Mouse (Mus musculus) erythroblast, embryonic 14.5 days (primary cell): ENCODE results near the gene Arnt. TPM values are rescaled to one million over a fixed set of nuclear protein-coding genes. Genes with fewer than 3 reads are reported as not detected.

Experiments used
- H3K27me3 ChIP-seq: 2 replicates; pipeline ENCODE4 v1.6.1; 2012; ENCODE audit warnings: inconsistent platforms; ENCODE audit not compliant: control insufficient read depth
- H3K36me3 ChIP-seq: 2 replicates; pipeline ENCODE4 v1.6.1; 2012; ENCODE audit warnings: mild to moderate bottlenecking, inconsistent platforms; ENCODE audit not compliant: control insufficient read depth
- H3K4me1 ChIP-seq: 2 replicates; pipeline ENCODE4 v1.6.1; 2012; ENCODE audit warnings: inconsistent platforms; ENCODE audit not compliant: control insufficient read depth
- H3K4me3 ChIP-seq: replicated peaks from 2 replicates; pipeline ENCODE3; 2012; ENCODE audit warnings: moderate library complexity, mild to moderate bottlenecking, inconsistent platforms
- H3K9me3 ChIP-seq: 2 replicates; pipeline ENCODE4 v1.6.1; 2012; ENCODE audit warnings: low read length, inconsistent platforms, mixed read lengths; ENCODE audit not compliant: control insufficient read depth
- GATA1 ChIP-seq: IDR thresholded peaks from 2 replicates; pipeline ENCODE4 v1.6.1; 2012; ENCODE audit warnings: low read length, inconsistent platforms, mixed read lengths
- TAL1 ChIP-seq: IDR thresholded peaks from 3 replicates; pipeline ENCODE4 v1.6.1; 2012; ENCODE audit warnings: low read length, inconsistent platforms, mixed read lengths
- polyA plus RNA-seq: library from polyadenylated mRNA; stranded (reverse); fragments of >175 nt; gene quantifications from 2 replicates; pipeline ENCODE4 v1.2.3, GENCODE M21; 2012

The Arnt gene
- polyA plus RNA-seq, 1 experiment = 2.0 TPM

DNA sequence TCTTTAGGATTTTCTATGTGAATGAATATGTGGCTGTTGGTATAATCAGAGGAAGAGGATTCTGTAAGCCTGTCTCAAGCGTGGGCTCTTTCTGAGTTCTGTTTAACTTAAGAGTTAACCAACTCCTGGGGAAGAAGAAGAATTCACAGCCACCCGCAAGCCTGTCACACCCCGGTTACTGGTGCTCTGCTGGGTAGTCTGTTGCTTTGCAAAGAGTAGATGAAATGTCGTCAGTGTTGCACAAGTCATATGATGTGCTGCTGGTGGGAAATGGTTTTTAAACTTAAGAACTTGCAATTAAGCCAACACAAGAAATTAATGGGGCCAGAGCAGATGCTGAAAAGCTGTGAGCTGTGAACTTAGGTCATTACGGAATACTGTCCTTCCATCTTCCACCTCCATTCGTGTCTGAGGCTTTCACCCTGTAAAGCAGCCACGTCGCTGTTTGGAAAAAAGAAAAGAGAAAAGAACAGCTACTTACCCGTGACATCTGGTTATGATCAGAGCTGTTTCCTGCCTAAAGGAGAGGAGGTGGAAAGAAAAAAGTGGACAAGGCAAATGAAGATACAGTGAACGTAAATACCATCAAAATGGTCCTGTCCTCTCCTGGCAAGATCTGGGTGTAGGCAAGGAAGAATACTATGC, 65.4 kb downstream of the Arnt start:
- H3K36me3 ChIP-seq = peaks cover 27% of the 10 kb centered on the region
- H3K9me3 ChIP-seq = no peaks in the 10 kb centered on the region
- peaks cover 4% of the 10 kb centered on the region; the same call in 1 of the 2 replicates for H3K4me1 ChIP-seq
- H3K4me3 ChIP-seq = no peak overlapping the region
- TF ChIP-seq TAL1 (no peak), GATA1 (no peak)
- peaks cover 5% of the 10 kb centered on the region for H3K27me3 ChIP-seq

DNA sequence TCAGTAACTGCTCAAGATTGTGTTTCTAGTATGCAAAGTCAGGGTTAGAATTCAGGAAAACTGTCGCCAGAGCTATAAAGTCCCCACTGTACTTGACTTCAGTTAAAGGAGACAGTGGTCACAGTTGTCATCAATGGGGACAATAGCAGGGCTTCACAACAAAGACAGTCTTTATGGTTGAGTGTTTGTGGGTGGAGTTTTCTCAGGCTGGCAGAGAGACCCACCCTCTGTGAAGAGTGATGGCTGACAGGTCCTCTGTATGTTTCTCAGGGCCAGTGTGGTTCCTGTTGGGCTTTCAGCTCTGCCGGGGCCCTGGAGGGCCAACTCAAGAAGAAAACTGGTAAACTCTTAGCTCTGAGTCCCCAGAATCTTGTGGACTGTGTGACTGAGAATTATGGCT, 68.1 kb downstream of the Arnt start:
- H3K9me3 ChIP-seq = no peaks in the 10 kb centered on the region
- peaks cover under 1% of the 10 kb centered on the region; the same call in 1 of the 2 replicates for H3K36me3 ChIP-seq
- no peak for TF ChIP-seq GATA1
- TF ChIP-seq TAL1 = no peak
- H3K4me1 ChIP-seq = peaks cover 4% of the 10 kb centered on the region; the same call in 1 of the 2 replicates
- H3K27me3 ChIP-seq = peaks cover 5% of the 10 kb centered on the region
- no peak overlapping the region for H3K4me3 ChIP-seq

DNA sequence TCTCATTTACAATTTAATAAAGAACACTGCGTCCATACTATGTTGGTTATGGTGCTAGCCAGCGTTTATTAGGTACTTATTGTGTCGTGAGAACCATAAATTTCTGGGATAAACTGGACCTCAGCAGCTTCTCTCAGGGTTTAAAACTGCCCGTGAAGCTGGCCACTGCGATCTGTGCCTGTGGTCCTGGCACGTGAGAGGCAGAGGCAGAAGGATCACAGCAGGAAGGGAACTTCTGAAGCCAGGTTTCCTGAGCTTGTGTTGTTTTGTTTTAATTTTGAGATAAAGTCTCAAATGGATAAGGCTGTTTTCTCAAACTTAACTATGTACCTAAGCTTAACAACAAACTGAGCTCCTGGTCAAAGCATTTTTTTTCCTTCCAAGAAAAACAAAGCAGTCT, 75.2 kb downstream of the Arnt start:
- no peaks in the 10 kb centered on the region for H3K9me3 ChIP-seq
- H3K36me3 ChIP-seq = no peaks in the 10 kb centered on the region
- no peak for TF ChIP-seq TAL1
- no peak for TF ChIP-seq GATA1
- peaks cover 27% of the 10 kb centered on the region for H3K4me1 ChIP-seq
- H3K4me3 ChIP-seq = no peak overlapping the region
- no peaks in the 10 kb centered on the region for H3K27me3 ChIP-seq

DNA sequence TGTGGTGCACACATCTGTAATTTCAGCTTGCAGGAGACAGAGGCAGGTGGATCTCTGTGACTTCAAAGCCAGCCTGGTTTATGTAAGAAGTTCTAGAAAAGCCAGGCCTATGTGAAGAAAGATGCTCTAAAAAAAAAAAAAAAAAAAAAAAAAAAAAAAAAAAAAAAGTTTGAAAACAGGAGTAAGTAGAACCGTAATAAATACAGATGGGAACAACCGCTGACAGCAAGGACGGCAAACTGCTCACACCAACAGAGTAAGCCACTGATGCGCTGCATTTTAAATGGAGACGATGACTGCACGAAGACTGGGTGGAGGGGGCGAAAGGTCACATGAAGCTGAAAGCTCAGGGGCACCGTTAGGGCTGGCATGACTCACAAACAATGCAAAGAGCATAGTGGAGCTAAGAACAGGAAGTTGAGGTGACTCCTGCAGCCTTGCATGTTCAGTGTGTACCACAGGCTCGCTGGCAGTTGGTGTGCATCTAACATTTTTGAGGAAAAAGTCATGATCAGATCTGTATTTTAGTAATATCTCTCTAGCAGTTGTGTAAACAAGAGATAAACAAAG, 77.5 kb downstream of the Arnt start:
- no peak overlapping the region for H3K4me3 ChIP-seq
- peaks cover 50% of the 10 kb centered on the region for H3K4me1 ChIP-seq
- H3K9me3 ChIP-seq = no peaks in the 10 kb centered on the region

DNA sequence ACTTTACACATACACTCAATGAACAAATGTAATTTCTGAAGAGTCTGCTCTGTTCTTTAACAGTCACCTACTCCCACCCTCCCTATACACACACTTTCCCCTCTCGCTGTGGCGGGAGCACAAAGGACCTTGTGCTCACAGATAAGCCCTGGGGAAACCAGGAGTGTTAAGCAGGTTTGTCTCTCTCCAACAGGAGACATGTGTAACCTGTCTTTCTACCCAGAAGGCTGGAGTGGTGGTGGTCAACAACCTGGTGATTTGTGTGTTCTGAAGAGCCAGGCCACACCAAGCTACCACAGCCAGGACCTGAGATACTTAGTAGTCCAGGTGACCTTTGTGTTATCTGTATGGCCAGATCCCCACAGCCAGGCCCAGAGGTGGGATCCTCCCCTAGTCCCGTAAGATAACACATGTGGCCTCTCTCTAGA, 82.4 kb downstream of the Arnt start:
- H3K4me1 ChIP-seq = peaks cover 85% of the 10 kb centered on the region

More for the DNA sequence above, 77.5 kb downstream of the Arnt start:
- H3K36me3 ChIP-seq = peaks cover 4% of the 10 kb centered on the region; the same call in 1 of the 2 replicates
- no peaks in the 10 kb centered on the region for H3K27me3 ChIP-seq
- TF ChIP-seq TAL1 (no peak; the same call in 2 of the 3 replicates), GATA1 (no peak)

DNA sequence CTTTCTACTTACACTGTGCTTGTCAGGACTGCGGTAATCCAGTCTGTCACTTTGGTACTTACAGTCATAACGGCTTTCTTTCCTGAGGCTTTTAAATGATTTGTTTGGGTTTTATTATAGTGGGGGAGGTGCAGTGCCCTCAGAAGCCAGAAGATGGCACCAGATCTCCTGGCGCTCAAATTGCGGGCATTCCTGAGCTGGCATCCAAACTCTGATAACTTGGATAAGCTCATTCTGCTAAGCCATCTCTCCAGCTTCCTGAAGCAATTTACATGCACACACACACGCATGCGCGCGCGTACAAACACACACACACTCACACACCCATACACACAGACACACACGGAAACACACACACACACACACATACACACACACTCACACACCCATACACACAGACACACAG, 83.3 kb downstream of the Arnt start:
- H3K4me1 ChIP-seq = peaks cover 86% of the 10 kb centered on the region
- H3K27me3 ChIP-seq = no peaks in the 10 kb centered on the region
- H3K36me3 ChIP-seq = peaks cover 7% of the 10 kb centered on the region; the same call in 1 of the 2 replicates
- H3K9me3 ChIP-seq = no peaks in the 10 kb centered on the region
- TF ChIP-seq TAL1 = no peak
- TF ChIP-seq GATA1 = no peak
- peak overlapping the region; percentile 46 for H3K4me3 ChIP-seq

More for the DNA sequence above, 82.4 kb downstream of the Arnt start:
- no peaks in the 10 kb centered on the region for H3K27me3 ChIP-seq
- peak; percentile 94 for TF ChIP-seq GATA1
- TF ChIP-seq TAL1 = peak; percentile 85
- peaks cover 7% of the 10 kb centered on the region; the same call in 1 of the 2 replicates for H3K36me3 ChIP-seq
- peak overlapping the region; percentile 46 for H3K4me3 ChIP-seq
- no peaks in the 10 kb centered on the region for H3K9me3 ChIP-seq

DNA sequence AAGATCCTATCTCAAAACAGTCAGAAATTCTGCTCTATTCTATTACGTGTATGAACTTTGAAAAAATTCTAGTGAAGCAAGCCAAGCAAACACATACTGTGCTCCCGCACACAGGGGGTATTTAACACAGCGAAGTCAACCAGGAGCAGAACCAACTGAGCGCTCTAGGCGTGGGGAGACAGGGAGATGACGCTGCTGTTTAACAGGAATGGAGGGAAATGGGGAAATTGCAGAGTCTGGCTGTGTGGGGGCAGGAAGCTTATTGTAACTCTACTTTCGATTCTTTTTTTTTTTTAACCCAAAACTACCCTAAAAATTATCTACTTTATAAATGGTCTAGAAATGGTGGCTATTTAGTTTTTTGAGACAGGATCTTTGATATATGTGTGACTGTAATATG, 84.7 kb downstream of the Arnt start:
- Histone ChIP-seq H3K9me3 (no peaks in the 10 kb centered on the region), H3K4me1 (peaks cover 95% of the 10 kb centered on the region), H3K4me3 (peak overlapping the region; percentile 51), H3K27me3 (no peaks in the 10 kb centered on the region), H3K36me3 (peaks cover 7% of the 10 kb centered on the region; the same call in 1 of the 2 replicates)
- TF ChIP-seq TAL1 (no peak), GATA1 (no peak)

DNA sequence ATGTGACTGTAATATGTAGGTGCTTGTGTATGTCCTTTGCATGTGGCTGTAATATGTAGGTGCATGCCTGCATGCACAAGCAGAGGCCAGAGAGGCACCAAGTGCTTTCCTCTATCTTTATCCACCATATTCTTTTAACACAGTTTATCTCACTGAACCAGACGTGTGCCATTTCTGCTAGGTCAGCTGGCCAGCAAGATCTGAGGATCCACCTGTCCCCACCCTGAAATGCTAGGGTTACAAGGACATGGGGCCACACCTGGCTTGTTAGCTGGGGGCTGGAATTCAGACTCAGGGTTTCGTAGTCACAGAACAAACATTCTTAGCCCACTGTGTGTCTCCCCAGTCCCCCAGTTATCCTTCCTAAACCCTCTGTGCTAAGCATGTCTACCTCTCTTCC, 85.1 kb downstream of the Arnt start:
- TF ChIP-seq GATA1 (peak; percentile 95), TAL1 (peak; percentile 99)
- H3K9me3 ChIP-seq = no peaks in the 10 kb centered on the region
- H3K27me3 ChIP-seq = no peaks in the 10 kb centered on the region
- peak overlapping the region; percentile 51 for H3K4me3 ChIP-seq
- peaks cover 94% of the 10 kb centered on the region for H3K4me1 ChIP-seq
- peaks cover 7% of the 10 kb centered on the region; the same call in 1 of the 2 replicates for H3K36me3 ChIP-seq

DNA sequence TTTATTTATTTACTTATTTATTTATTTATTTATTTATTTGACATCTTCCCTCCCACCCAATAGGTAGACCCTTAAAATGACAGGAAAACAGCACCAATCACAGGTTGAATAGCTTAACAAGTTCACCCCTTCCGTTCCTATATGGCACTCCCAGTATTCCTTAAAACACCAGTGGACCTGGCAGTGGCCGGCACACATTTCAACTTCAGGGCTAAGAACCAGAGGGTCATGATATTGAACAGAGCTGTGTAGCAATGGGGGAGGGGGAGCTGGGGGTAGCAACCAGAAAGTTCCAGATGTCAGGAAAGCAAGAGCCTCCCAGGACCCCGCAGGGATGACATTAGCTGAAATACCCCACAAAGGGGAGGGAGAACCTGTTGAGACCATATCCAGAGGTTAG, 85.9 kb downstream of the Arnt start:
- Histone ChIP-seq H3K4me3 (no peak overlapping the region), H3K9me3 (no peaks in the 10 kb centered on the region), H3K4me1 (peaks cover 91% of the 10 kb centered on the region), H3K27me3 (no peaks in the 10 kb centered on the region), H3K36me3 (peaks cover 7% of the 10 kb centered on the region; the same call in 1 of the 2 replicates)
- no peak for TF ChIP-seq TAL1
- no peak for TF ChIP-seq GATA1
